Mouse (Mus musculus): ENCODE measurements around the gene Cplx1. TPM values are rescaled to one million over a fixed set of nuclear protein-coding genes. Genes with fewer than 3 reads are reported as not detected.
"Not testable (repeated sequence)": the region's sequence is repeated elsewhere in the genome, so short reads cannot be mapped to it uniquely, and the experiment has no call there.

The Cplx1 gene
- polyA plus RNA-seq, 1 experiment from 2014 or later, result 0.23 TPM

DNA sequence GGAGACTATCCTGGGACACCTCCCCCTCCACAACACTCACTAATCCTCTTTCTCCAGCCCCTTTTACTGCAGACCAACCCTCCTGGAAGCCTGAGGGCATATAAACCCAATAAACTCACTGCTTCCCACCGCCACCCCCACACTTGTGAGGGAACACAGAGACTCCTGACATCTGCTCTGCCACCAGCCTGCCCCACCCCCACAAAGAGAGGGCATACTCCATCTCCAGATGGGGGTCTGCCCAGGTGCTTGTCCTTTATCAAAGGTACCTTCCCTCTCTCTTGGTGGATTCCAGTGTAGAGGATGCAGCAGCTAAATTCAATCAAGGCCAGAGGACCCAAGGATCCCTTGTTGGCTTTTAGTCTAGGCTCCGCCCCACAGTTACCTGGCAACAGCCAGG lies 28.8 kb downstream of the Cplx1 start:
- no peak overlapping the region for H3K4me2 ChIP-seq (replicated peaks; ENCODE audit: low read depth, low read length)
- no peak overlapping the region for H3K27ac ChIP-seq (ENCODE audit: low read depth, low read length)
- no peaks in the 10 kb centered on the region for H3K9me3 ChIP-seq (ENCODE audit: control insufficient read depth, low read length)
- no peak overlapping the region for H3K9ac ChIP-seq (ENCODE audit: low read depth, low read length)
- WGBS, result 45% methylated on average over 2 of the region's 2 CpGs
- H3K36me3 ChIP-seq (ENCODE audit: control insufficient read depth, insufficient read depth, low read length), result no peaks in the 10 kb centered on the region
- no peak overlapping the region for H3K4me3 ChIP-seq (ENCODE audit: low read length)
- ATAC-seq (ENCODE audit: low FRiP score, low TSS enrichment), result no peak
- peaks cover 3% of the 10 kb centered on the region; the same call in 1 of the 2 replicates for H3K27me3 ChIP-seq (ENCODE audit: control insufficient read depth, insufficient read depth, low read length)
- H3K4me1 ChIP-seq (ENCODE audit: control insufficient read depth, insufficient read depth, low read length), result no peaks in the 10 kb centered on the region

DNA sequence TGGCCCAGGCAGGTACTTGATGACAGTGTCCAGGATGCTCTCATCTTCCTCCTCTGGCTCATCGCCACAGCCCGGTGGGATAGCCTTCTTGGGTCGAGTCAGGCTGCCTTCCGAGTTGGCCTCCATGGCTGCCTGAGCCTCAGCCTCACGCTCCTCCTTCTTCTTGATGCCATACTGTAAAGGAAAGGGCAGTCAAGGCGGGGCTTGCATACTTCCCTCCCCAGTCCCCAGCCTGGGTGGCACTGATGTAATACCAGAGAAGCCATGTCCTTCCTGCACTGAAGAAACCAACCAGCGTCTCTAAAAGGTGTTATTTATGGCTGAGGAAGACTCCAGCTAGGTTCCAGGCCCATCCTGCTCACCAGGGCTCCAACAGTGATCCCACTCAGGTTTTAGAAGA lies 29.7 kb downstream of the Cplx1 start:
- no peak for ATAC-seq (ENCODE audit: low FRiP score, low TSS enrichment)
- peaks cover 3% of the 10 kb centered on the region; the same call in 1 of the 2 replicates for H3K27me3 ChIP-seq (ENCODE audit: control insufficient read depth, insufficient read depth, low read length)
- H3K4me1 ChIP-seq (ENCODE audit: control insufficient read depth, insufficient read depth, low read length), result no peaks in the 10 kb centered on the region
- no peaks in the 10 kb centered on the region for H3K36me3 ChIP-seq (ENCODE audit: control insufficient read depth, insufficient read depth, low read length)
- H3K4me2 ChIP-seq (replicated peaks; ENCODE audit: low read depth, low read length), result no peak overlapping the region
- WGBS, result 81% methylated on average over 7 of the region's 7 CpGs
- H3K27ac ChIP-seq (ENCODE audit: low read depth, low read length), result no peak overlapping the region
- no peak overlapping the region for H3K9ac ChIP-seq (ENCODE audit: low read depth, low read length)
- no peak overlapping the region for H3K4me3 ChIP-seq (ENCODE audit: low read length)
- H3K9me3 ChIP-seq (ENCODE audit: control insufficient read depth, low read length), result no peaks in the 10 kb centered on the region

DNA sequence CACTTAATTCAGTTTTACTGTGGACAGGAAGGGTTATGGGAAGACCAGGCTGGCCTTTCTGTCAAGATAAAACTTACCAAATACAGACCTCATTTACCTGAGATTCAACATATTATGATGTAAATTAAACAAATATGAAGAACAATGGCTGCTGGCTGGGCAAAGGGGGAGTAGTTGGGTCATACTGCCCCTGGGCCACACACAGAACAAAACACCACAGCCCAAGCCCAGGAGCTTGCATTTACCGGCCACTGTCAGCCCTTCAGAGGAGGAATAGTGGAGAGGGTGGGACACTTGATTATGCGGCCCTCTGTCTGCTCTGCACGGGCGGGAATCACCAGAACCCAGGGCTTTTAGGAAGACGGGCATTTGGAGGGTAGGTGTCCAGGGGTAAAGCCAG lies 30.9 kb downstream of the Cplx1 start:
- no peak overlapping the region for H3K4me2 ChIP-seq (replicated peaks; ENCODE audit: low read depth, low read length)
- H3K4me1 ChIP-seq (ENCODE audit: control insufficient read depth, insufficient read depth, low read length), result no peaks in the 10 kb centered on the region
- H3K4me3 ChIP-seq (ENCODE audit: low read length), result no peak overlapping the region
- no peak overlapping the region for H3K27ac ChIP-seq (ENCODE audit: low read depth, low read length)
- no peaks in the 10 kb centered on the region for H3K36me3 ChIP-seq (ENCODE audit: control insufficient read depth, insufficient read depth, low read length)
- no peak for ATAC-seq (ENCODE audit: low FRiP score, low TSS enrichment)
- H3K27me3 ChIP-seq (ENCODE audit: control insufficient read depth, insufficient read depth, low read length), result no peaks in the 10 kb centered on the region
- 79% methylated on average over 5 of the region's 5 CpGs for WGBS
- H3K9ac ChIP-seq (ENCODE audit: low read depth, low read length), result no peak overlapping the region
- H3K9me3 ChIP-seq (ENCODE audit: control insufficient read depth, low read length), result no peaks in the 10 kb centered on the region

DNA sequence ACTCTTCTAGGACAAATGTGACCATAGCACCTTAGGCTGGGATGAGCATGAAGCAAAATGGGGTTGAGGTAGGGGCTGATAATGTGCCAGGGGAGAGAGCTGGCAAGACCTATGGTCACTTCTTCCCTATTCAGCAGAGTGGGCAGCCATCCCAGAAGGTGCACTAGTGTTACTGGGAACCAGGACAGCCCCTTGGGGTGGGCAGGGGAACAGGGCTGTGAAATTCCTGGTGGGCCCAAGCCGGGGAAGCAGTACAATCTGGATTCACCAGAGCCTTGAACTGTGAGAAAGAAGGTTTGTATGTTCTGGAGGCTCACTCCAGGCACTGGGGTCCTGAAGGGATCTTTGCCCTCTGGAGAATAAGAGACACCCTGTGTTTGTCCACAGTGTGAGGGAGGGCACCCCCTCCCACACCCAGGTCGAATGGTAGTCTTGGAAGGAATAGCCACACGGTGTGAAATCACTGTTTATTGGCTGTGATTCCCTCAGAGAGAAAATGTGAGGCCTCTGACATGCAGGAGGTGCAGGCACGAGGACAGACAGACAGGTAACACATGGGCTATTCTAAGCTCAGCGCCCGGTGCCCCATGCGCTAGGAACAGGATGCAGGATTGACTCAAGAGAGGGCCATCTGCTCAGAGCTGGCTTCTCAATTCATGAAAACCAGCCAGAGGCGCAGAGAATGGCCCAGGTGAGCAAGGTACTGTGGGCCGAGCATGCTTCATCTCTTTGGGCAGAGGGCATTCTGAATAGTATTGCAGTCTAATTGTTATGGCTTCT lies 31.5 kb downstream of the Cplx1 start:
- Histone ChIP-seq H3K36me3 (ENCODE audit: control insufficient read depth, insufficient read depth, low read length) (no peaks in the 10 kb centered on the region), H3K4me1 (ENCODE audit: control insufficient read depth, insufficient read depth, low read length) (no peaks in the 10 kb centered on the region), H3K27ac (ENCODE audit: low read depth, low read length) (no peak overlapping the region), H3K9me3 (ENCODE audit: control insufficient read depth, low read length) (no peaks in the 10 kb centered on the region), H3K27me3 (ENCODE audit: control insufficient read depth, insufficient read depth, low read length) (no peaks in the 10 kb centered on the region), H3K9ac (ENCODE audit: low read depth, low read length) (no peak overlapping the region), H3K4me2 (replicated peaks; ENCODE audit: low read depth, low read length) (no peak overlapping the region), H3K4me3 (ENCODE audit: low read length) (no peak overlapping the region)
- ATAC-seq (ENCODE audit: low FRiP score, low TSS enrichment), result no peak
- WGBS, result 72% methylated on average over 9 of the region's 9 CpGs

DNA sequence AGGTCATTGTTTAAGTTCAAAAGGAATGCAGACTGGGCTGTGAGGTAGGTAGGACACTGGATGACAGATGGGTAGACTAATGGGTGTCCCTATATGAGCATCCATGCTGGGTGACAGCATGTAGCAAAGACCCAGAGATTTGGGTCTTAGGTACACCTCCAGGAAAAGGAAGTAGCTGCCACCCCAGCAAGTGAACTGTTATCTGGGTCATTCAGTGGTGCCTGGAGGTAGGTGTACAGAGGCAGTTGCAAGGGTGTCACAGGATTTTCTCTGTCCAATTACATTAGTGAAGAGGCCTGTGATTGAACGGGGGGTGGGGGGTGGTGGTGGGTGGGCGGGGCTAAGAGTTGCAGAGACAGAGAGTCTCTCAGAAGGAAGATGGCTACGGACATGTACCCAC lies 33.2 kb downstream of the Cplx1 start:
- Histone ChIP-seq H3K27me3 (ENCODE audit: control insufficient read depth, insufficient read depth, low read length) (no peaks in the 10 kb centered on the region), H3K9me3 (ENCODE audit: control insufficient read depth, low read length) (no peaks in the 10 kb centered on the region), H3K4me2 (replicated peaks; ENCODE audit: low read depth, low read length) (no peak overlapping the region), H3K4me3 (ENCODE audit: low read length) (no peak overlapping the region), H3K27ac (ENCODE audit: low read depth, low read length) (no peak overlapping the region), H3K36me3 (ENCODE audit: control insufficient read depth, insufficient read depth, low read length) (no peaks in the 10 kb centered on the region), H3K9ac (ENCODE audit: low read depth, low read length) (no peak overlapping the region), H3K4me1 (ENCODE audit: control insufficient read depth, insufficient read depth, low read length) (no peaks in the 10 kb centered on the region)
- 95% methylated on average over 3 of the region's 3 CpGs for WGBS
- no peak for ATAC-seq (ENCODE audit: low FRiP score, low TSS enrichment)

DNA sequence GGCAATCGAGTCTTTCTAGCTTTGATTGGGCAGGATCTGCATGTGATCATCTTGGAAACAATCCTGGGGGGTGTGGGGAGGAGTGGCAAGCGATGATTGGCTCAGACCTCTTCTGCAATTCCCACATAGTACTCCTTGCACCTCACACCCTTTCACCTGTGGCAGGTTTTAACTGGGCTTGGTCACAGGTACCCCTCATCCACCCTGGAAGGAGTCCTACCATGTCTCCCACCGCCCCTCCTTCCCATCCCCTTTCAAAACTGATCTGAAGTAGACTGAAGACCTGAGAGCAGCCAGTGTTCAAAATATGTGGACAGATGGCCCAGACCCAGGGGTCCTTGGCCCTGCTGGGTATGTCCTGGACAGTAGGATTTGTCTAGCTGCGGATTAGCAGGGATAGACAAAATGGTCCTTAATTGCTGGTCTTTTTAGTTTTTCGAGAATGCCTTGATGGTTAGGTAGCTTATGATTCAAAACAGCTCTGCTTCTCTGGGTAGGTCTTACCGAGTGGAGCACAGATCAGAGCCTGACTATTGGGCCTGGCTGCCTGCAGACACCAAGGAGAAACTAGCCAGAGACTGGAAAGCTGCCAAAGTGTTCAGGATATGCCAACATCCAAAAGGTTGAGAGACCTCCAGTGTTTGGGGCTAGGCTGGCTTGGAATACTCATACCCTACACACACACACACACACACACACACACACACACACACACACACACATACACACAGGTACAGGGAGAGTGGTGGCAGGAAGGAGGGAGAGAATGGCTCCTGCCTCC lies 34.1 kb downstream of the Cplx1 start:
- H3K27me3 ChIP-seq (ENCODE audit: control insufficient read depth, insufficient read depth, low read length), result no peaks in the 10 kb centered on the region
- no peak overlapping the region for H3K9ac ChIP-seq (ENCODE audit: low read depth, low read length)
- H3K36me3 ChIP-seq (ENCODE audit: control insufficient read depth, insufficient read depth, low read length), result no peaks in the 10 kb centered on the region
- no peaks in the 10 kb centered on the region for H3K9me3 ChIP-seq (ENCODE audit: control insufficient read depth, low read length)
- no peak overlapping the region for H3K4me3 ChIP-seq (ENCODE audit: low read length)
- H3K27ac ChIP-seq (ENCODE audit: low read depth, low read length), result no peak overlapping the region
- ATAC-seq (ENCODE audit: low FRiP score, low TSS enrichment), result no peak
- no peaks in the 10 kb centered on the region for H3K4me1 ChIP-seq (ENCODE audit: control insufficient read depth, insufficient read depth, low read length)
- no peak overlapping the region for H3K4me2 ChIP-seq (replicated peaks; ENCODE audit: low read depth, low read length)
- WGBS, result 73% methylated on average over 6 of the region's 6 CpGs

DNA sequence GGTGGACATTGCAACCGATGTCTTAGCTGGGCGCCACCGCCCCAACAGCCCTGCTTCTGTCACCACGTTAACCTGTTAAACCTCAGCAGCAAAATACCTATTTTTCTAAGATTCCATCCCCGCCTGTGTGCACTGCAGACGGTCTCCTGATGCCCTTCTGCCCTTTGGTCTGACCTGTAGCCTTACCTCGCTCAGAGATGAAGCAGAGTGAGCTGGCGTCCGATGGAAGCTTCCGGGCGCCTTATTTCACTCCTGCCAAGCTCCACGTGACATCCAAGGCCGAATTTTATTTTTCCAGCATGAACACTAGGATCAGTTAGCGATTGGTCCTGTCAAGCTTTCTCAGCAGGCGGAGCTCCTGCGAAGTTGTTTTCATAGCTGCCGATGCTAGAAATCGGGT lies 47.5 kb downstream of the Cplx1 start:
- Histone ChIP-seq H3K9me3 (ENCODE audit: control insufficient read depth, low read length) (no peaks in the 10 kb centered on the region), H3K27me3 (ENCODE audit: control insufficient read depth, insufficient read depth, low read length) (no peaks in the 10 kb centered on the region), H3K4me2 (replicated peaks; ENCODE audit: low read depth, low read length) (no peak overlapping the region), H3K27ac (ENCODE audit: low read depth, low read length) (no peak overlapping the region), H3K4me1 (ENCODE audit: control insufficient read depth, insufficient read depth, low read length) (no peaks in the 10 kb centered on the region), H3K36me3 (ENCODE audit: control insufficient read depth, insufficient read depth, low read length) (peaks cover 79% of the 10 kb centered on the region), H3K9ac (ENCODE audit: low read depth, low read length) (no peak overlapping the region), H3K4me3 (ENCODE audit: low read length) (no peak overlapping the region)
- WGBS, result 89% methylated on average over 18 of the region's 18 CpGs
- ATAC-seq (ENCODE audit: low FRiP score, low TSS enrichment), result no peak

DNA sequence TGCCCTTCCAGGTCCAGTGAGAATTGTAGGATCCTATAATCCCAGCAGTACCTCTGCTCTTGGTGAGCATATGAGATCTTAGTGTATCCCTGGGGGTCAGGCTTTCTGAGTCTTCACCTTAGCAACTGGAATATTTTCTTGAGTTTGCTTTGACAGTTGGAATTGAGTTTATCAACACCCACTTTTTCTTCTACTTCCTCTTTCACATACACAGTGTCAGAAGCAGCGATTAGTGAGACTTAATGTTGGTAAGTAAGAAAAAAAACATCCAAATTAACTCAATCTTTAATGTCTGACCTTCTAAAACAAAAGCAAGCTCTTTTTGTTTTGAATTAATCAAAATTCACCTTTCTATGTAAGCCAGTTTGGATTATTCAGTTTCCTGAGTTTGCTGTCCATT lies 48.3 kb downstream of the Cplx1 start:
- Histone ChIP-seq H3K27ac (ENCODE audit: low read depth, low read length) (no peak overlapping the region), H3K9ac (ENCODE audit: low read depth, low read length) (no peak overlapping the region), H3K4me1 (ENCODE audit: control insufficient read depth, insufficient read depth, low read length) (no peaks in the 10 kb centered on the region), H3K27me3 (ENCODE audit: control insufficient read depth, insufficient read depth, low read length) (no peaks in the 10 kb centered on the region), H3K4me3 (ENCODE audit: low read length) (no peak overlapping the region), H3K9me3 (ENCODE audit: control insufficient read depth, low read length) (no peaks in the 10 kb centered on the region), H3K36me3 (ENCODE audit: control insufficient read depth, insufficient read depth, low read length) (peaks cover 86% of the 10 kb centered on the region), H3K4me2 (replicated peaks; ENCODE audit: low read depth, low read length) (no peak overlapping the region)
- ATAC-seq (ENCODE audit: low FRiP score, low TSS enrichment), result no peak
- 83% methylated on average over 1 of the region's 1 CpGs for WGBS

DNA sequence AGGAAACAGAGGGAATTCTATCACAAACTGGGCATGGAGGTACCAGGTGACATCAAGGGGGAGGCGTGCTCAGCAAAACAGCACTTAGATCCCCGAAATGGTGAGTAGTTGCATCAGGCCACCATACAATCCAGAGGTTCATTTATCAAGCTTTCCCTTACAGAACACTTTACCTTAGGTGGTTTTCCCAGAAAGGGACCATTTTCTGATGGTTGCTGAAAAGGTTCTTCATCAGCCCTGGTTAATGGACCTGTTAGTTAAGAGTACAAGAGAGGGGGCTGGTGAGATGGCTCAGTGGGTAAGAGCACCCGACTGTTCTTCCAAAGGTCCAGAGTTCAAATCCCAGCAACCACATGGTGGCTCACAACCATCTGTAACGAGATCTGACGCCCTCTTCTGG lies 63.7 kb downstream of the Cplx1 start:
- peaks cover 74% of the 10 kb centered on the region for H3K36me3 ChIP-seq (ENCODE audit: control insufficient read depth, insufficient read depth, low read length)
- H3K4me3 ChIP-seq (ENCODE audit: low read length); H3K27ac ChIP-seq (ENCODE audit: low read depth, low read length); H3K9ac ChIP-seq (ENCODE audit: low read depth, low read length); H3K27me3 ChIP-seq (ENCODE audit: control insufficient read depth, insufficient read depth, low read length); H3K4me2 ChIP-seq (replicated peaks; ENCODE audit: low read depth, low read length); ATAC-seq (ENCODE audit: low FRiP score, low TSS enrichment); H3K9me3 ChIP-seq (ENCODE audit: control insufficient read depth, low read length); H3K4me1 ChIP-seq (ENCODE audit: control insufficient read depth, insufficient read depth, low read length): not testable (repeated sequence)
- 99% methylated on average over 3 of the region's 5 CpGs for WGBS
